Mouse (Mus musculus) midbrain, embryonic 15.5 days (tissue): ENCODE data around the gene Zbed6. TPM values are rescaled to one million over a fixed set of nuclear protein-coding genes. Genes with fewer than 3 reads are reported as not detected.

Experiments used
- ATAC-seq: fragments of 200-750 bp; cut with Nextera tagmentation; replicated peaks from 2 replicates; pipeline ENCODE4 v1.8.0; 2017; ENCODE audit warnings: moderate TSS enrichment
- H3K27ac ChIP-seq: fragments of 300-500 bp; sonication (generic); 2 replicates; pipeline ENCODE4 v1.5.1; 2015; ENCODE audit warnings: mild to moderate bottlenecking, inconsistent platforms
- H3K27me3 ChIP-seq: fragments of 300-500 bp; sonication (generic); replicated peaks from 2 replicates; pipeline ENCODE4 v1.6.1; 2015; ENCODE audit warnings: inconsistent platforms
- H3K36me3 ChIP-seq: fragments of 300-500 bp; sonication (generic); replicated peaks from 2 replicates; pipeline ENCODE4 v1.6.1; 2015; ENCODE audit warnings: inconsistent platforms
- H3K4me1 ChIP-seq: fragments of 300-500 bp; sonication (generic); 2 replicates; pipeline ENCODE4 v1.6.1; 2015; ENCODE audit warnings: inconsistent platforms
- H3K4me2 ChIP-seq: fragments of 300-500 bp; sonication (generic); 2 replicates; pipeline ENCODE4 v1.6.1; 2015; ENCODE audit warnings: inconsistent platforms, mild to moderate bottlenecking, moderate library complexity
- H3K4me3 ChIP-seq: fragments of 300-500 bp; sonication (generic); 2 replicates; pipeline ENCODE4 v1.5.1; 2015; ENCODE audit warnings: mild to moderate bottlenecking, inconsistent platforms
- H3K9ac ChIP-seq: fragments of 300-500 bp; sonication (generic); 2 replicates; pipeline ENCODE4 v1.6.1; 2015; ENCODE audit warnings: mild to moderate bottlenecking, inconsistent platforms
- H3K9me3 ChIP-seq: fragments of 300-500 bp; sonication (generic); 2 replicates; pipeline ENCODE4 v1.6.1; 2016; ENCODE audit warnings: inconsistent platforms
- WGBS: fragments of 180-500 bp; shearing (Covaris S2); methylation state at CpG from one replicate; pipeline ENCODE4 v1.1.7; 2015; ENCODE audit warnings: mixed read lengths; 5-methylcytosine and 5-hydroxymethylcytosine counted together
- polyA plus RNA-seq: library from polyadenylated mRNA; unstranded; fragments of >200 nt; fragmentation: Nextera tagmentation; extraction: Ambion mirVana; gene quantifications from 2 replicates; pipeline ENCODE4 v1.2.1, GENCODE M21; 2015

Zbed6 gene
- polyA plus RNA-seq, 1 experiment from 2014 or later: not detected

- Histone ChIP-seq H3K4me1 (peaks cover 15% of the 10 kb centered on the region), H3K27me3 (no peaks in the 10 kb centered on the region), H3K9me3 (no peaks in the 10 kb centered on the region), H3K4me2 (no peak overlapping the region), H3K4me3 (peak overlapping the region; percentile 100; the same call in 1 of the 2 replicates), H3K36me3 (peaks cover 16% of the 10 kb centered on the region), H3K9ac (no peak overlapping the region), H3K27ac (no peak overlapping the region)
- 55% methylated on average over 6 of the region's 6 CpGs for WGBS
- ATAC-seq: peak; percentile 43
Measured at GRCm38 (mm10) chr1:133610601-133611000, 50.1 kb downstream of the Zbed6 start.

- Histone ChIP-seq H3K36me3 (peaks cover 23% of the 10 kb centered on the region), H3K27ac (peak within 1 kb of the TSS; percentile 96), H3K4me3 (peak within 1 kb of the TSS; percentile 100), H3K9ac (peak within 1 kb of the TSS; percentile 98), H3K4me1 (peaks cover 15% of the 10 kb centered on the region), H3K27me3 (no peaks in the 10 kb centered on the region), H3K9me3 (no peaks in the 10 kb centered on the region), H3K4me2 (peak within 1 kb of the TSS; percentile 67)
- under 1% methylated on average over 73 of the region's 73 CpGs for WGBS
- peak; percentile 98 for ATAC-seq
Measured at GRCm38 (mm10) chr1:133609771-133610502, 50.7 kb downstream of the Zbed6 start, which contains the start of gene Snrpe. Gene Snrpe, minus strand, starts transcription at chr1:133610291.

Other genes starting within 250 kb of the Zbed6 start
- 6.5 and 7.4 TPM in 2 replicates for gene Sox13, start 236.5 kb downstream of the Zbed6 start, polyA plus RNA-seq
- gene Snrpe, start 50.6 kb downstream of the Zbed6 start, polyA plus RNA-seq: 416 and 427 TPM in 2 replicates
- gene Gm38394, start 433 bp upstream of the Zbed6 start, polyA plus RNA-seq: 2.6 and 3.1 TPM in 2 replicates
- 0.09 and 0.14 TPM in 2 replicates for gene Lax1, start 29.2 kb upstream of the Zbed6 start, polyA plus RNA-seq
- gene Atp2b4, start 140.2 kb upstream of the Zbed6 start, polyA plus RNA-seq: 11.3 and 11.6 TPM in 2 replicates
- gene Optc, start 247.1 kb upstream of the Zbed6 start, polyA plus RNA-seq: 2.8 and 3.7 TPM in 2 replicates